Mouse (Mus musculus): ENCODE results near the gene Rgs10.

- TF ChIP-seq CTCF (IDR thresholded peaks at IDR 0.05; ENCODE audit: insufficient read depth, low read length) (no peak), POLR2A (IDR thresholded peaks at IDR 0.05; ENCODE audit: borderline replicate concordance, extremely low read depth, low read depth, low read length) (no peak)
Measured at GRCm38 (mm10) chr7:128358741-128359140, 59.8 kb downstream of the Rgs10 start.
